Mouse (Mus musculus) limb, embryonic 14.5 days (tissue): ENCODE measurements around the gene Magi1. TPM values are rescaled to one million over a fixed set of nuclear protein-coding genes. Genes with fewer than 3 reads are reported as not detected.
A peak's percentile ranks its signal among the peaks of the same experiment; 100 is the strongest.

Experiments used
- ATAC-seq: fragments of 200-750 bp; cut with Nextera tagmentation; 2 replicates; pipeline ENCODE4 v1.8.0; 2017; ENCODE audit warnings: low read depth, moderate number of reproducible peaks, moderate TSS enrichment; ENCODE audit not compliant: low FRiP score
- DNase-seq: peaks from one replicate; pipeline ENCODE4 v3.0.0-alpha.2; 2015; ENCODE audit warnings: low spot score
- H3K27ac ChIP-seq: fragments of 300-500 bp; sonication (generic); replicated peaks from 2 replicates; pipeline ENCODE4 v1.5.1; 2014; ENCODE audit warnings: low read depth, mild to moderate bottlenecking, low read length, moderate library complexity, mixed read lengths
- H3K27me3 ChIP-seq: fragments of 300-500 bp; sonication (generic); 2 replicates; pipeline ENCODE4 v1.6.1; 2014; ENCODE audit warnings: low read length, mixed read lengths; ENCODE audit not compliant: control insufficient read depth, insufficient read depth
- H3K36me3 ChIP-seq: fragments of 300-500 bp; sonication (generic); 2 replicates; pipeline ENCODE4 v1.6.1; 2014; ENCODE audit warnings: mild to moderate bottlenecking, low read length, moderate library complexity, mixed read lengths; ENCODE audit not compliant: control insufficient read depth, insufficient read depth
- H3K4me1 ChIP-seq: fragments of 300-500 bp; sonication (generic); 2 replicates; pipeline ENCODE4 v1.6.1; 2014; ENCODE audit warnings: antibody characterized with exemption, low read length, mixed read lengths; ENCODE audit not compliant: control insufficient read depth, insufficient read depth
- H3K4me2 ChIP-seq: fragments of 300-500 bp; sonication (generic); replicated peaks from 2 replicates; pipeline ENCODE4 v1.6.1; 2014; ENCODE audit warnings: low read depth, mild to moderate bottlenecking, low read length, moderate library complexity; ENCODE audit not compliant: severe bottlenecking
- H3K4me3 ChIP-seq: fragments of 300-500 bp; sonication (generic); replicated peaks from 2 replicates; pipeline ENCODE4 v1.5.1; 2014; ENCODE audit warnings: low read length
- H3K9ac ChIP-seq: fragments of 300-500 bp; sonication (generic); 2 replicates; pipeline ENCODE4 v1.6.1; 2014; ENCODE audit warnings: mild to moderate bottlenecking, low read depth, low read length, moderate library complexity; ENCODE audit not compliant: severe bottlenecking
- H3K9me3 ChIP-seq: fragments of 300-500 bp; sonication (generic); 2 replicates; pipeline ENCODE4 v1.6.1; 2016; ENCODE audit warnings: low read length; ENCODE audit not compliant: control insufficient read depth
- POLR2A ChIP-seq: fragments of 200-500 bp; IDR thresholded peaks from 2 replicates; pipeline ENCODE4 v1.8.0; 2012; ENCODE audit warnings: inconsistent platforms, mild to moderate bottlenecking, moderate library complexity, borderline replicate concordance; ENCODE audit not compliant: insufficient read depth, insufficient read length; ENCODE audit errors: extremely low read depth
- WGBS: fragments of 180-500 bp; shearing (Covaris S2); extraction: QIAGEN DNeasy Blood & Tissue Kit; methylation state at CpG from one replicate; pipeline ENCODE4 v1.1.7; 2014; 5-methylcytosine and 5-hydroxymethylcytosine counted together
- polyA plus RNA-seq, 2 experiments: library from polyadenylated mRNA; depleted of rRNA in 1 of 2; stranded (reverse) in 1 of 2; unstranded in 1 of 2; fragments of >200 nt; fragmentation: Nextera tagmentation in 1 of 2; extraction: Ambion mirVana in 1 of 2; gene quantifications; 2 replicates each; pipeline versions ENCODE4 v1.2.1 to v1.2.3; 2012 to 2014

The Magi1 gene
- polyA plus RNA-seq, 2 experiments: 9.7 to 15.0 TPM

GRCm38 (mm10) chr6:93923351-93923750 is 360.4 kb downstream of the Magi1 start:
- Histone ChIP-seq H3K9me3 (no peaks in the 10 kb centered on the region), H3K4me3 (no peak overlapping the region), H3K4me2 (no peak overlapping the region), H3K4me1 (peaks cover 10% of the 10 kb centered on the region; the same call in 1 of the 2 replicates), H3K27me3 (no peaks in the 10 kb centered on the region), H3K9ac (no peak overlapping the region), H3K27ac (no peak overlapping the region), H3K36me3 (no peaks in the 10 kb centered on the region)
- no peak for DNase-seq
- ATAC-seq: no peak
- WGBS: 85% methylated on average over 5 of the region's 5 CpGs
- no peak for TF ChIP-seq POLR2A

GRCm38 (mm10) chr6:93922931-93923330 is 360.8 kb downstream of the Magi1 start:
- no peak overlapping the region for H3K9ac ChIP-seq
- H3K36me3 ChIP-seq: no peaks in the 10 kb centered on the region
- 78% methylated on average over 7 of the region's 7 CpGs for WGBS
- no peak for DNase-seq
- no peak overlapping the region for H3K4me3 ChIP-seq
- no peak overlapping the region for H3K27ac ChIP-seq
- no peak for TF ChIP-seq POLR2A
- peaks cover 10% of the 10 kb centered on the region; the same call in 1 of the 2 replicates for H3K4me1 ChIP-seq
- ATAC-seq: no peak
- no peak overlapping the region for H3K4me2 ChIP-seq
- H3K27me3 ChIP-seq: no peaks in the 10 kb centered on the region
- no peaks in the 10 kb centered on the region for H3K9me3 ChIP-seq

GRCm38 (mm10) chr6:93913226-93913861 is 370.4 kb downstream of the Magi1 start:
- no peaks in the 10 kb centered on the region for H3K36me3 ChIP-seq
- DNase-seq: peak; percentile 53
- peak overlapping the region; percentile 93 for H3K27ac ChIP-seq
- peak overlapping the region; percentile 63 for H3K9ac ChIP-seq
- 3% methylated on average over 22 of the region's 22 CpGs for WGBS
- no peaks in the 10 kb centered on the region for H3K9me3 ChIP-seq
- peak overlapping the region; percentile 81 for H3K4me2 ChIP-seq
- no peaks in the 10 kb centered on the region for H3K27me3 ChIP-seq
- no peak for TF ChIP-seq POLR2A
- peak overlapping the region; percentile 36 for H3K4me3 ChIP-seq
- peaks cover 31% of the 10 kb centered on the region for H3K4me1 ChIP-seq
- peak; percentile 44; the same call in 1 of the 2 replicates for ATAC-seq

- H3K4me1 ChIP-seq: peaks cover 31% of the 10 kb centered on the region
- 1% methylated on average over 20 of the region's 20 CpGs for whole genome bisulfite sequencing
- H3K27me3 ChIP-seq: no peaks in the 10 kb centered on the region
- no peaks in the 10 kb centered on the region for H3K36me3 ChIP-seq
- ATAC-seq: peak; percentile 80
- no peak for TF ChIP-seq POLR2A
- peak; percentile 76 for DNase-seq
- peak overlapping the region; percentile 36 for H3K4me3 ChIP-seq
- no peaks in the 10 kb centered on the region for H3K9me3 ChIP-seq
- peak overlapping the region; percentile 81 for H3K4me2 ChIP-seq
- H3K9ac ChIP-seq: peak overlapping the region; percentile 63
- H3K27ac ChIP-seq: peak overlapping the region; percentile 93
Observed at GRCm38 (mm10) chr6:93912582-93913225, 371.0 kb downstream of the Magi1 start.

- no peaks in the 10 kb centered on the region for H3K27me3 ChIP-seq
Observed at GRCm38 (mm10) chr6:93912003-93912581, 371.6 kb downstream of the Magi1 start.

More at GRCm38 (mm10) chr6:93912003-93912581, 371.6 kb downstream of the Magi1 start:
- DNase-seq (no peak), ATAC-seq (no peak)
- peak; percentile 44; the same call in 1 of the 2 replicates for TF ChIP-seq POLR2A
- WGBS: 16% methylated on average over 8 of the region's 8 CpGs
- Histone ChIP-seq H3K4me2 (peak overlapping the region; percentile 81), H3K36me3 (no peaks in the 10 kb centered on the region), H3K4me1 (peaks cover 31% of the 10 kb centered on the region), H3K9me3 (no peaks in the 10 kb centered on the region), H3K27ac (peak overlapping the region; percentile 93), H3K4me3 (peak overlapping the region; percentile 36), H3K9ac (peak overlapping the region; percentile 63)
